Mouse (Mus musculus) C2C12 (cell line): ENCODE data around the gene Rab11fip5.
A peak's percentile ranks its signal among the peaks of the same experiment; 100 is the strongest.

Experiments used
- CTCF ChIP-seq: IDR thresholded peaks from one replicate; pipeline ENCODE4 v1.5.1; 2011; ENCODE audit not compliant: control insufficient read depth, insufficient read depth, insufficient read length
- MAX ChIP-seq: IDR thresholded peaks from one replicate; pipeline ENCODE4 v1.6.1; 2011; ENCODE audit warnings: mild to moderate bottlenecking, control low read depth
- MYOD1 ChIP-seq: IDR thresholded peaks from one replicate; pipeline ENCODE4 v1.6.1; 2011; ENCODE audit warnings: low read depth; ENCODE audit not compliant: control insufficient read depth, insufficient read length
- USF1 ChIP-seq: IDR thresholded peaks from one replicate; pipeline ENCODE4 v1.6.1; 2011; ENCODE audit warnings: low read depth, mild to moderate bottlenecking, control low read depth, moderate library complexity

DNA sequence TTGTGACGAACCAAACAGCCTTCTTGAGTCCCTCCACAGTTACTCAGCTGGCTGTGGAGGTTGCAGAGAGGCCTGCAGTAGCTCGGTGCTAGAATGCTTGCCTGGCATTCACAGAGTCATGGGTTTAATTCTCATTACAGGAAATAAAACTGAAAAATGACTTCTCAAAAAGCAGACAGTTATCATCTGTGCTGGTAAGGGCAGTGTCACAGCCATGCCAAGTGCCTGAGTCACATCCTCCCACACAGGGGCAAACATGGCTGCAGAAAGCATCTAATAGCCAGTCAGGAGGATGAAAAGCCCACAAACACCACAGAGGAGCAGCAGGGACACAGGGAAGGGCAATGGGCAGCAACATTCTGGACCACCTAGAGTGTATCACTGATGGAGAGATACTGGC lies 8.4 kb upstream of the Rab11fip5 start:
- no peak for TF ChIP-seq CTCF
- peak; percentile 45 for TF ChIP-seq MYOD1
- no peak for TF ChIP-seq USF1
- TF ChIP-seq MAX = peak; percentile 54
